In the genomic region with DNA sequence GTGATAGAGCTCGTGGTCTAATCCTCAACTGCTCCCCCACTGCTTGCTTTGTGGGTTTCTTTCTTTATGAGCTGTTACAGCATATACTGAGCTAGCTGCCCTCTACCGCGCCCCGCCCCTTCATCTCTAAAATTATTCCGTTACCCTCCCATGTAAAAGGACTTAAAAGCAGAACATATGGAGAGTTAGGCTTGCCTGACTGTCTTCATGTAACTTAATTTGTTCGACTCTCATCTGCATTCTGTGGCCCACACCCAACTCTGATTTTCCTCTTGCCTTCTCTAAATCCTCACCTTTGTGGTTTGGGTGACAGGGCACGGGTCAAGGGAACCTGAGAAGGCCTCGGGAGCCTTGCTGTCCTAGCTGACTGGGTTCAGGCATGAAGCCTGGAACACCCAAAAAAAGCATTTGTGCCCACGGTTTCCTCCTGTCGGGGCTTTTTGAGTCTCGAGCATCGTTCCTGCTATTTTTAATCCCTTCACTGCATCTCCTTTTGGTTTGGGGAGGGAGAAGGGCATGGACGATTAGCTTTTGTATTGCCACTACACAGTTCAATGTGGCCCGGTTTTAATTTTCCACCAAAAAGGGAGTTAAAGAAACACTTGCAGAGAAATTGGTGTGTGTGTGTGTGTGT, we compare ENCODE assay signal across 7 mouse cellular contexts. TPM values are rescaled to one million over a fixed set of nuclear protein-coding genes. Genes with fewer than 3 reads are reported as not detected.
A peak's percentile ranks its signal among the peaks of the same experiment; 100 is the strongest.
DNase-seq lines count a peak whose midpoint lies in the region; ATAC-seq and TF ChIP-seq lines count a peak whose summit lies in the region.

No protein-coding gene starts in this region.

- no peaks in the 10 kb centered on the region for H3K36me3 ChIP-seq in kidney, postnatal 0 days (ENCODE audit: insufficient read depth, low read length)
- H3K36me3 ChIP-seq in kidney, embryonic 14.5 days (ENCODE audit: control insufficient read depth, insufficient read depth, low read length), result no peaks in the 10 kb centered on the region
- no peaks in the 10 kb centered on the region for H3K36me3 ChIP-seq in macrophage (ENCODE audit: inconsistent target)
- H3K36me3 ChIP-seq in stomach, postnatal 0 days (ENCODE audit: control insufficient read depth, insufficient read depth, low read length), result no peaks in the 10 kb centered on the region

- no peak for ATAC-seq in kidney, postnatal 0 days (replicated peaks; ENCODE audit: low FRiP score, low read depth)
- no peak for ATAC-seq in kidney, embryonic 14.5 days (ENCODE audit: low FRiP score, low TSS enrichment)
- no peak for ATAC-seq in stomach, postnatal 0 days (ENCODE audit: low FRiP score, low TSS enrichment)

- intact Hi-C loops in gastrocnemius, postnatal 14 days (cut with DNase I; ENCODE audit: low total_unique reads), result no loop called here

- peak overlapping the region; percentile 12 for H3K4me2 ChIP-seq in kidney, postnatal 0 days (ENCODE audit: low read length)
- H3K4me2 ChIP-seq in kidney, embryonic 14.5 days (replicated peaks; ENCODE audit: low read depth, low read length), result no peak overlapping the region
- peak overlapping the region; percentile 83 for H3K4me2 ChIP-seq in stomach, postnatal 0 days (replicated peaks; ENCODE audit: low read depth)

- no peak for TF ChIP-seq CTCF in kidney, postnatal 0 days (IDR thresholded peaks at IDR 0.05; ENCODE audit: low read depth)
- no peak for TF ChIP-seq CTCF in cortical plate, adult 2 months (IDR thresholded peaks at IDR 0.05; ENCODE audit: extremely low read depth, insufficient read depth, low read length)
- TF ChIP-seq CTCF in stomach, postnatal 0 days (IDR thresholded peaks at IDR 0.05; ENCODE audit: low read depth), result no peak

- H3K79me2 ChIP-seq in macrophage (ENCODE audit: inconsistent target), result no peaks in the 10 kb centered on the region

- H3K4me3 ChIP-seq in kidney, postnatal 0 days (replicated peaks; ENCODE audit: low read depth, low read length), result no peak overlapping the region
- no peak overlapping the region for H3K4me3 ChIP-seq in kidney, embryonic 14.5 days (ENCODE audit: low read length)
- H3K4me3 ChIP-seq in cortical plate, adult 2 months (ENCODE audit: insufficient read depth, low read length), result peak overlapping the region; percentile 48
- peak overlapping the region; percentile 50; the same call in 1 of the 2 replicates for H3K4me3 ChIP-seq in macrophage (ENCODE audit: inconsistent target)
- H3K4me3 ChIP-seq in stomach, postnatal 0 days (ENCODE audit: low read depth, low read length), result peak overlapping the region; percentile 73; the same call in 1 of the 2 replicates

- peak; percentile 24 for DNase-seq in kidney, postnatal 0 days (ENCODE audit: low spot score)
- DNase-seq in frontal cortex, postnatal 36 days (ENCODE audit: low spot score in 2 of 2), result peak; percentile 52 to 67
- no peak for DNase-seq in stomach, postnatal 0 days (ENCODE audit: low spot score)
- no peak for DNase-seq in gastrocnemius, postnatal 14 days

- no peaks in the 10 kb centered on the region for H3K27me3 ChIP-seq in kidney, postnatal 0 days (ENCODE audit: insufficient read depth, low read length)
- H3K27me3 ChIP-seq in kidney, embryonic 14.5 days (ENCODE audit: control insufficient read depth, insufficient read depth, low read length), result no peaks in the 10 kb centered on the region
- no peaks in the 10 kb centered on the region for H3K27me3 ChIP-seq in stomach, postnatal 0 days (ENCODE audit: control insufficient read depth, insufficient read depth, low read length)

- H3K4me1 ChIP-seq in kidney, postnatal 0 days (replicated peaks; ENCODE audit: insufficient read depth, low read length), result no peaks in the 10 kb centered on the region
- H3K4me1 ChIP-seq in kidney, embryonic 14.5 days (ENCODE audit: control insufficient read depth, insufficient read depth, low read length), result peaks cover 13% of the 10 kb centered on the region; the same call in 1 of the 2 replicates
- H3K4me1 ChIP-seq in cortical plate, adult 2 months (ENCODE audit: control insufficient read depth, insufficient read depth, low read length), result peaks cover 2% of the 10 kb centered on the region
- 0 out of 2 replicates have a peak, but pooled peaks cover 2% of the 10 kb centered on the region for H3K4me1 ChIP-seq in stomach, postnatal 0 days (replicated peaks; ENCODE audit: control insufficient read depth, insufficient read depth)

- H3K9ac ChIP-seq in kidney, postnatal 0 days (ENCODE audit: low read depth, low read length), result no peak overlapping the region
- no peak overlapping the region for H3K9ac ChIP-seq in kidney, embryonic 14.5 days (ENCODE audit: low read depth, low read length)
- H3K9ac ChIP-seq in stomach, postnatal 0 days (ENCODE audit: low read length), result no peak overlapping the region

- 35% methylated on average over 14 of the region's 14 CpGs for WGBS in kidney, postnatal 0 days
- WGBS in kidney, embryonic 14.5 days, result 27% methylated on average over 14 of the region's 14 CpGs
- 10% methylated on average over 14 of the region's 14 CpGs for WGBS in macrophage (ENCODE audit: missing documents)
- WGBS in stomach, postnatal 0 days, result 52% methylated on average over 14 of the region's 14 CpGs

- no peak for TF ChIP-seq EP300 in stomach, postnatal 0 days (optimal IDR thresholded peaks at IDR 0.05)

- TF ChIP-seq POLR2A in cortical plate, adult 2 months (IDR thresholded peaks at IDR 0.05; ENCODE audit: extremely low read depth, insufficient read depth, low read length), result no peak

- H3K27ac ChIP-seq in kidney, postnatal 0 days, result peak overlapping the region; percentile 78; the same call in 1 of the 2 replicates
- no peak overlapping the region for H3K27ac ChIP-seq in kidney, embryonic 14.5 days (ENCODE audit: low read depth, low read length)
- H3K27ac ChIP-seq in cortical plate, adult 2 months (ENCODE audit: insufficient read depth, low read length), result peak overlapping the region; percentile 56; the same call in 1 of the 2 replicates
- peak overlapping the region; percentile 96 for H3K27ac ChIP-seq in macrophage
- peak overlapping the region; percentile 40; the same call in 1 of the 2 replicates for H3K27ac ChIP-seq in stomach, postnatal 0 days (replicated peaks)

- no peaks in the 10 kb centered on the region for H3K9me3 ChIP-seq in kidney, postnatal 0 days (replicated peaks; ENCODE audit: low read length)
- H3K9me3 ChIP-seq in kidney, embryonic 14.5 days (ENCODE audit: control insufficient read depth, low read length), result no peaks in the 10 kb centered on the region
- no peaks in the 10 kb centered on the region for H3K9me3 ChIP-seq in stomach, postnatal 0 days (ENCODE audit: control insufficient read depth, low read length)

RNA-seq across cellular contexts. Expression of a gene that starts 1.4 kb away (rescaled TPM):
- polyA plus RNA-seq in kidney, postnatal 0 days (2015; fragmentation: Nextera tagmentation; extraction: Ambion mirVana), result 26.2 and 27.8 TPM in 2 replicates
- 5.5 and 6.1 TPM in 2 replicates for polyA plus RNA-seq in kidney, embryonic 14.5 days (2014; fragmentation: Nextera tagmentation; extraction: Ambion mirVana)
- polyA plus RNA-seq in cortical plate, adult 2 months (2012; rRNA removed), result 18.4 and 20.1 TPM in 2 replicates
- 10 to 100 TPM in 23 of 26 experiments, 1 to 10 TPM in 2, under 1 TPM in 1; 0.92 to 84.8 (median 50.0) TPM for total RNA-seq in macrophage (2018; cell fraction: chromatin; rRNA removed)
- total RNA-seq in macrophage (2018; cell fraction: cytosol; rRNA removed), result 10 to 100 TPM; 43.0 to 90.7 (median 60.7) TPM
- 100 to 1,000 TPM in 2 of 26 experiments, 10 to 100 TPM in 24; 19.7 to 109 (median 65.0) TPM for total RNA-seq in macrophage (2018; cell fraction: nucleus; rRNA removed)
- polyA plus RNA-seq in macrophage (2018), result 31.6 to 50.3 TPM (median 42.6 TPM) in 3 replicates
- polyA plus RNA-seq in stomach, postnatal 0 days (2015; fragmentation: Nextera tagmentation; extraction: Ambion mirVana), result 15.4 and 16.1 TPM in 2 replicates
- total RNA-seq in gastrocnemius, postnatal 14 days (2021), result 1 to 10 TPM; 2.4 to 2.7 TPM

Comparison
In these comparisons a context has a peak if more than half of its experiments do, and no peak if none do; other contexts are left out.
1. DNase-seq: peak in kidney, postnatal 0 days (single experiment) and frontal cortex, postnatal 36 days (2 of 2); none in stomach, postnatal 0 days (single experiment) and gastrocnemius, postnatal 14 days (single experiment).
2. H3K4me3 ChIP-seq: peak in cortical plate, adult 2 months (single experiment), macrophage (single experiment) and stomach, postnatal 0 days (single experiment); none in kidney, postnatal 0 days (single experiment) and kidney, embryonic 14.5 days (single experiment).